Mouse (Mus musculus) lung, postnatal 0 days (tissue): ENCODE results near the gene P2rx4. TPM values are rescaled to one million over a fixed set of nuclear protein-coding genes. Genes with fewer than 3 reads are reported as not detected.
A peak's percentile ranks its signal among the peaks of the same experiment; 100 is the strongest.

Experiments used
- ATAC-seq: fragments of 200-750 bp; cut with Nextera tagmentation; 2 replicates; pipeline ENCODE4 v1.8.0; 2017; ENCODE audit warnings: moderate library complexity
- DNase-seq: peaks from one replicate; pipeline ENCODE4 v3.0.0-alpha.2; 2016; ENCODE audit warnings: low spot score
- H3K27ac ChIP-seq: fragments of 300-500 bp; sonication (generic); 2 replicates; pipeline ENCODE4 v1.5.1; 2014; ENCODE audit warnings: antibody characterized with exemption, mild to moderate bottlenecking, low read length, mixed read lengths
- H3K27me3 ChIP-seq: fragments of 300-500 bp; sonication (generic); replicated peaks from 2 replicates; pipeline ENCODE4 v1.6.1; 2014; ENCODE audit warnings: low read length, mixed read lengths; ENCODE audit not compliant: insufficient read depth
- H3K36me3 ChIP-seq: fragments of 300-500 bp; sonication (generic); 2 replicates; pipeline ENCODE4 v1.6.1; 2014; ENCODE audit warnings: low read length, mixed read lengths; ENCODE audit not compliant: insufficient read depth
- H3K4me1 ChIP-seq: fragments of 300-500 bp; sonication (generic); 2 replicates; pipeline ENCODE4 v1.6.1; 2014; ENCODE audit warnings: antibody characterized with exemption, low read depth, low read length, mixed read lengths; ENCODE audit not compliant: insufficient read depth
- H3K4me2 ChIP-seq: fragments of 300-500 bp; sonication (generic); replicated peaks from 2 replicates; pipeline ENCODE4 v1.6.1; 2014; ENCODE audit warnings: low read depth, mild to moderate bottlenecking, low read length, moderate library complexity, mixed read lengths
- H3K4me3 ChIP-seq: fragments of 300-500 bp; sonication (generic); 2 replicates; pipeline ENCODE4 v1.5.1; 2014; ENCODE audit warnings: low read depth, low read length
- H3K9ac ChIP-seq: fragments of 300-500 bp; sonication (generic); replicated peaks from 2 replicates; pipeline ENCODE4 v1.6.1; 2014; ENCODE audit warnings: low read depth, mild to moderate bottlenecking
- H3K9me3 ChIP-seq: fragments of 300-500 bp; sonication (generic); 2 replicates; pipeline ENCODE4 v1.6.1; 2016; ENCODE audit warnings: low read length, mixed read lengths
- CTCF ChIP-seq: IDR thresholded peaks from 2 replicates; pipeline ENCODE4 v1.5.1; 2016; ENCODE audit warnings: antibody characterized with exemption, mild to moderate bottlenecking
- EP300 ChIP-seq: IDR thresholded peaks from 2 replicates; pipeline ENCODE4 v1.6.1; 2016; ENCODE audit warnings: antibody characterized with exemption, mild to moderate bottlenecking, control low read depth
- WGBS: fragments of 180-500 bp; shearing (Covaris S2); extraction: QIAGEN DNeasy Blood & Tissue Kit; methylation state at CpG from one replicate; pipeline ENCODE4 v1.1.7; 2014; 5-methylcytosine and 5-hydroxymethylcytosine counted together
- polyA plus RNA-seq: library from polyadenylated mRNA; unstranded; fragments of >200 nt; fragmentation: Nextera tagmentation; extraction: Ambion mirVana; gene quantifications from 2 replicates; pipeline ENCODE4 v1.2.1, GENCODE M21; 2015

Gene P2rx4
- polyA plus RNA-seq, 1 experiment from 2014 or later = 57.8 TPM

DNA sequence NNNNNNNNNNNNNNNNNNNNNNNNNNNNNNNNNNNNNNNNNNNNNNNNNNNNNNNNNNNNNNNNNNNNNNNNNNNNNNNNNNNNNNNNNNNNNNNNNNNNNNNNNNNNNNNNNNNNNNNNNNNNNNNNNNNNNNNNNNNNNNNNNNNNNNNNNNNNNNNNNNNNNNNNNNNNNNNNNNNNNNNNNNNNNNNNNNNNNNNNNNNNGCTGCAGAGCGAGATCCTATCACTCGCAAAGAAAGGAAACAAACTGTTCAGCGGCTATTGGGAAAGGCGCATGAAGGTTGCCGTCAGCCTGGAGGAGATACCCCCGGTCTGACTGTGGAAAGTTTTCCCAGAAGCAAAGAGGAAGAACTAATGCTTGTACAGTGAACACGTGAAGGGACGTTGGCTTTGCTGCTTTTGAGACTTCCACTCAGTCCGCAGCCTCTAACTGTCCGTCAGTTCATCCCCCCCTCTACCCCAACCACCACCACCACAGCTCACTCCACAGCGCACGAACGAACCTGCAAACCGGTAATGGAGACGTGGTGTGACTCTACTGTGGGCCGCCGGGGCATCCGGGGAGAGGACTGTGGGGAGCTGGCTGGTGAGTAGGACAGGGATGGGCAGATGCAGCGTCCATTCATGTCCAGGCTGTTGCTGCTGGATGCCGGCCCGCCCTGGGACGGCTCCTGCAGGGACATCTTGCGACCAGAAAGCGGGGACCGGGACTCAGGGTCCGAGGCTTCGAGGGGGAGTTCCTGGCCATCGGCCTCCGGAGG is 56.1 kb downstream of the P2rx4 start:
- Histone ChIP-seq H3K27me3 (no peaks in the 10 kb centered on the region), H3K27ac (0 out of 2 replicates have a peak overlapping the region, but pooled peaks have one; percentile 9), H3K4me2 (peak overlapping the region; percentile 37), H3K4me1 (peaks cover 4% of the 10 kb centered on the region; the same call in 1 of the 2 replicates), H3K9ac (no peak overlapping the region), H3K4me3 (no peak overlapping the region), H3K9me3 (no peaks in the 10 kb centered on the region), H3K36me3 (no peaks in the 10 kb centered on the region; the same call in 1 of the 2 replicates)
- TF ChIP-seq CTCF (no peak), EP300 (no peak)
- WGBS = 62% methylated on average over 28 of the region's 29 CpGs
- DNase-seq (peak; percentile 43), ATAC-seq (peak; percentile 61)

DNA sequence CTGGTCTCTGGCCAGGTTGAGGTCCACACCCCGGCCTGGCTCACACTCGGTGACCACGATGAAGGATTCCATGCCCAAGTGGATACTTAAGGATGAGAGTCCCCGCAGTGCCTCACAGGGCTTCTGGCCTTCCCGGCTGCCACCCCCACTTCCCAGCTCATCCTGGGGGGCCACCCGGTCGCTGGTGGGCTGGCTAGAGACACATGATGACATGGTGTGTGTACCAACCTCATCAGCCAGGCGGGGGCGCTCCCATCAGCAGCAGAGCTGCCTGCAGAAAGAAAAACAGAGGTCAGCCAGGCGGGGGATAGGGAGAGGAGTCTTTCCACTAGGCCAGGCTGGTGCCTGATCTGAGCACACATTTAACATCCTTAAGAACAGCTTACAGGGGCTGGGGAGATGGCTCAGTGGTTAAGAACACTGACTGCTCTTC is 56.7 kb downstream of the P2rx4 start:
- Histone ChIP-seq H3K4me2 (peak overlapping the region; percentile 37), H3K27me3 (no peaks in the 10 kb centered on the region), H3K27ac (0 out of 2 replicates have a peak overlapping the region, but pooled peaks have one; percentile 9), H3K9me3 (no peaks in the 10 kb centered on the region), H3K9ac (no peak overlapping the region), H3K4me3 (no peak overlapping the region), H3K36me3 (no peaks in the 10 kb centered on the region), H3K4me1 (peaks cover 4% of the 10 kb centered on the region; the same call in 1 of the 2 replicates)
- peak; percentile 44 for ATAC-seq
- DNase-seq = peak; percentile 40
- peak; percentile 66 for TF ChIP-seq CTCF
- no peak for TF ChIP-seq EP300
- WGBS = 43% methylated on average over 10 of the region's 10 CpGs

DNA sequence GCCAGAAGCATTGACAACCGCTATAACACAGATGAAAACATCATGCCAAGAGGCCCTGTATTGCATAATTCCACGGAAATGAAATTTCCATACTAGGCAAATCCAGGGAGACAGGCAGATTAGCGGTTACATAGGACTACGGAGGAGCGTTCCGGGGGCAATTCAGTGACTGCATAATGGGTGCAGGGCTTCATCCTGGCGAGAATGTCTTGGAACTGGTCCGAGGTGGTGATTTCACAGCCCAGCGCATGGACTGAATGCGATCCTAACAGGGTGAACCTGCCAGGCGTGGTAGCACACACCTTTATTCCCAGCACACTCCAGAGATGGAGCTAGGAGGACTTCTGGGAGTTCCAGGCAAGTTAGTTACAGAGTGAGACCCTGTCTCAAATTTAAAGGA is 59.9 kb downstream of the P2rx4 start:
- 85% methylated on average over 11 of the region's 11 CpGs for WGBS
- Histone ChIP-seq H3K27me3 (no peaks in the 10 kb centered on the region), H3K4me3 (no peak overlapping the region), H3K27ac (no peak overlapping the region), H3K9me3 (no peaks in the 10 kb centered on the region), H3K4me1 (peaks cover 11% of the 10 kb centered on the region; the same call in 1 of the 2 replicates), H3K9ac (no peak overlapping the region), H3K4me2 (no peak overlapping the region), H3K36me3 (no peaks in the 10 kb centered on the region)
- DNase-seq = peak; percentile 28
- ATAC-seq = no peak
- no peak for TF ChIP-seq CTCF
- TF ChIP-seq EP300 = no peak

DNA sequence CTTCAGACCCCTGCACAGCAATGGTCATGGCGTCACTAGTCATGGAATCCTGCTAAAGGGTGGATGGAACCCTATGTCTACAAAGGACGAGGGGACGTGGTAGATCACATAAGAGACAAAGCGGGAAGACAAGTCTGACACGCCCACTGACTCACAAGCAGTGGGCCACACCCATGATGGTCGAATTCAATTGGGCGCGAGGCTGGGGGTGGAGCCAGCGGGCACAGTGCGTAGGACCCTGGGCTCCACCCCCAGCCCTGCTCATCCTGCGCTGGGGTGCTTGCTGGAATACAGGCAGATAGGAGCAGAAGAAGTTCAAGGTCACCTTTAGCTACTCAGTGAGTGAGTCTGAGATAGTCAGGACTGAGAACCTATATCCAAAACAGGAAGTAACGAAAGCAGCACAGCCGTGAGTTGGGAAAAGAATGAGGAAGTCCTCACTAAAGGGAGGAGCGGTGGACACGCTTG is 61.8 kb downstream of the P2rx4 start:
- Histone ChIP-seq H3K4me1 (peaks cover 7% of the 10 kb centered on the region; the same call in 1 of the 2 replicates), H3K36me3 (no peaks in the 10 kb centered on the region), H3K9me3 (no peaks in the 10 kb centered on the region), H3K27me3 (no peaks in the 10 kb centered on the region), H3K4me2 (no peak overlapping the region), H3K27ac (no peak overlapping the region), H3K9ac (no peak overlapping the region), H3K4me3 (no peak overlapping the region)
- TF ChIP-seq CTCF = no peak
- no peak for TF ChIP-seq EP300
- 79% methylated on average over 15 of the region's 15 CpGs for WGBS
- ATAC-seq = no peak
- DNase-seq = peak; percentile 62

DNA sequence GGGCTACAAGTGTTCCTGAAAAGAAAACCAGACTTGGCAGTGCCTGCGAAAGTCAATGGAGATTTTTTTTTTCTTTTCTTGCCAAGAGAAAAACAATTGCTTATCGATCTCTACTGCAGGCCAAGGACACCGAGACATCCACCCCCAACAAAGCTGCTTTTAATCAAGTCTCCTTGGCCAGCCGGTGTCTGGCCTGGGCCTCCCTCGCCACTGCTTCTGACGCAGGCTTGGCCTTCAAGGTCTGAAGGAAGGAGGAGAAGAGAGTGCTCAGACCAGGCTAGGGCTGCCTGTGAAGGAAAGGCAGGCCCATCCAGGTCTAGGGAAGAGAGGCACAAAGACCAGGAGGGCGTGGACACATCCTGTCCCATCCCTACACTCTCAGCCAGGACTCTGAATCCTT is 63.0 kb downstream of the P2rx4 start:
- Histone ChIP-seq H3K36me3 (no peaks in the 10 kb centered on the region), H3K27ac (peak overlapping the region; percentile 83), H3K4me3 (no peak overlapping the region), H3K9me3 (no peaks in the 10 kb centered on the region), H3K4me2 (peak overlapping the region; percentile 22; the same call in 1 of the 2 replicates), H3K9ac (no peak overlapping the region), H3K27me3 (no peaks in the 10 kb centered on the region), H3K4me1 (peaks cover 7% of the 10 kb centered on the region; the same call in 1 of the 2 replicates)
- ATAC-seq (peak; percentile 62), DNase-seq (no peak)
- TF ChIP-seq CTCF (no peak), EP300 (no peak)
- 41% methylated on average over 7 of the region's 7 CpGs for WGBS

DNA sequence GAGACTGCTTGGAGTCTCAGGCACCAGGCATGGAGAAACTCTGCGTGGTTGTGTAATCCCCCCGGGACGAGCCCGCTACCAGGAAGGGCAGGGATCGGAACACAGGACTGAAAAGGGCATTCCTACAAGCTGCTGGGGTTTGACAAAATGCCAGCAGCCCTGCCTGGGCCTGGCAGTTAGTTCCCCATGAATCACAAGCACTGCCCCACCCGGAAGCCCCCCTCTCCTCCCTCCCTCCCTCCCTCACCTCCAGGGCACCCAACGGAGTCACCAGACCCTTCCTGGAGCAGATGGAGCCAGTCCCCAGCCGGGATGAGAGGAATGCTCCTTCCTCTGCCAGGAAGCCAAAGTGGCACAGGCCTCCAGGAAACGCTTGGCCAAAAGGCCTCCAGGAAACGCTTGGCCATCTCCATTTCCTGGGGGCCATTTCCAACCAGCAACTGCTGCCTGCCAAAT is 63.5 kb downstream of the P2rx4 start:
- H3K36me3 ChIP-seq = no peaks in the 10 kb centered on the region
- no peaks in the 10 kb centered on the region for H3K27me3 ChIP-seq
- H3K9ac ChIP-seq = no peak overlapping the region
- 18% methylated on average over 10 of the region's 10 CpGs for WGBS
- H3K27ac ChIP-seq = peak overlapping the region; percentile 83
- no peaks in the 10 kb centered on the region for H3K9me3 ChIP-seq
- DNase-seq (peak; percentile 90), ATAC-seq (peak; percentile 84)
- TF ChIP-seq EP300 (peak; percentile 58; the same call in 1 of the 2 replicates), CTCF (no peak)
- peak overlapping the region; percentile 22; the same call in 1 of the 2 replicates for H3K4me2 ChIP-seq
- peaks cover 7% of the 10 kb centered on the region; the same call in 1 of the 2 replicates for H3K4me1 ChIP-seq
- H3K4me3 ChIP-seq = no peak overlapping the region
